Mouse (Mus musculus) G1E (cell line): ENCODE results near the gene Tmem219.

Source experiments
- CTCF ChIP-seq: IDR thresholded peaks from 2 replicates; pipeline ENCODE4 v1.5.1; 2012; ENCODE audit warnings: low read depth, low read length, inconsistent platforms, mixed read lengths
- GATA1 ChIP-seq: IDR thresholded peaks from 2 replicates; pipeline ENCODE4 v1.6.1; 2012; ENCODE audit warnings: borderline replicate concordance, low read length, inconsistent platforms, mixed read lengths
- GATA2 ChIP-seq: IDR thresholded peaks from 2 replicates; pipeline ENCODE4 v1.6.1; 2012; ENCODE audit warnings: low read depth, low read length, inconsistent platforms, borderline replicate concordance

GRCm38 (mm10) chr7:126949793-126950646 lies 27.3 kb upstream of the Tmem219 start, which contains the start of gene Sez6l2:
- no peak for TF ChIP-seq GATA1
- TF ChIP-seq CTCF: no peak
- TF ChIP-seq GATA2: no peak
